Mouse (Mus musculus) myocyte (in vitro differentiated cells): Measurements from ENCODE around the gene Tsacc.

ENCODE experiments used
- E2F4 ChIP-seq: IDR thresholded peaks from one replicate; pipeline ENCODE4 v1.6.1; 2011; ENCODE audit warnings: mild to moderate bottlenecking, control low read depth, moderate library complexity; ENCODE audit not compliant: insufficient read depth
- MAX ChIP-seq: IDR thresholded peaks from one replicate; pipeline ENCODE4 v1.6.1; 2011; ENCODE audit warnings: low read depth, mild to moderate bottlenecking, control low read depth
- MYOD1 ChIP-seq, 3 experiments: IDR thresholded peaks; one replicate each; pipeline ENCODE4 v1.6.1; 2011; ENCODE audit warnings: control low read depth in 2 of 3, low read depth in 2 of 3, mild to moderate bottlenecking in 2 of 3, moderate library complexity in 1 of 3; ENCODE audit not compliant: insufficient read length in 2 of 3, control insufficient read depth in 1 of 3
- POLR2A ChIP-seq: IDR thresholded peaks from one replicate; pipeline ENCODE4 v1.6.1; 2011; ENCODE audit warnings: low read depth, mild to moderate bottlenecking, control low read depth, moderate library complexity; ENCODE audit not compliant: insufficient read length
- POLR2AphosphoS2 ChIP-seq: IDR thresholded peaks from one replicate; pipeline ENCODE4 v1.6.1; 2011; ENCODE audit warnings: low read depth, control low read depth; ENCODE audit not compliant: insufficient read length

- TF ChIP-seq POLR2AphosphoS2 = no peak
- no peak for TF ChIP-seq POLR2A
- peak in 1 of 3 experiments; percentile 24 for TF ChIP-seq MYOD1 (IDR thresholded peaks at IDR 0.05; ENCODE audit: control insufficient read depth in 1 of 3, insufficient read length in 2 of 3, low read depth in 2 of 3)
- no peak for TF ChIP-seq MAX
- TF ChIP-seq E2F4 = no peak
Observed at GRCm38 (mm10) chr3:88339006-88339405, 42.2 kb upstream of the Tsacc start.
